Mouse (Mus musculus) myocyte (in vitro differentiated cells): ENCODE measurements around the gene Zfp445.

Experiments
- CEBPB ChIP-seq: IDR thresholded peaks from 2 replicates; pipeline ENCODE4 v1.6.1; 2011; ENCODE audit warnings: mild to moderate bottlenecking, moderate library complexity; ENCODE audit not compliant: poor library complexity, insufficient read depth, severe bottlenecking
- E2F4 ChIP-seq: IDR thresholded peaks from one replicate; pipeline ENCODE4 v1.6.1; 2011; ENCODE audit warnings: mild to moderate bottlenecking, control low read depth, moderate library complexity; ENCODE audit not compliant: insufficient read depth
- MAX ChIP-seq: IDR thresholded peaks from one replicate; pipeline ENCODE4 v1.6.1; 2011; ENCODE audit warnings: low read depth, mild to moderate bottlenecking, control low read depth
- MYOD1 ChIP-seq, 3 experiments: IDR thresholded peaks; one replicate each; pipeline ENCODE4 v1.6.1; 2011; ENCODE audit warnings: control low read depth in 2 of 3, low read depth in 2 of 3, mild to moderate bottlenecking in 2 of 3, moderate library complexity in 1 of 3; ENCODE audit not compliant: insufficient read length in 2 of 3, control insufficient read depth in 1 of 3
- POLR2A ChIP-seq: IDR thresholded peaks from one replicate; pipeline ENCODE4 v1.6.1; 2011; ENCODE audit warnings: low read depth, mild to moderate bottlenecking, control low read depth, moderate library complexity; ENCODE audit not compliant: insufficient read length
- TCF12 ChIP-seq: IDR thresholded peaks from one replicate; pipeline ENCODE4 v1.6.1; 2011; ENCODE audit warnings: mild to moderate bottlenecking, control low read depth; ENCODE audit not compliant: poor library complexity, insufficient read depth, severe bottlenecking
- TCF3 ChIP-seq: IDR thresholded peaks from one replicate; pipeline ENCODE4 v1.6.1; 2011; ENCODE audit warnings: low read depth, control low read depth; ENCODE audit not compliant: insufficient read length
- USF1 ChIP-seq: IDR thresholded peaks from one replicate; pipeline ENCODE4 v1.6.1; 2011; ENCODE audit warnings: low read depth, mild to moderate bottlenecking, control low read depth, moderate library complexity

- TF ChIP-seq E2F4 (no peak), MAX (no peak), CEBPB (no peak), POLR2A (no peak), USF1 (no peak), TCF12 (no peak), MYOD1 (IDR thresholded peaks at IDR 0.05; ENCODE audit: control insufficient read depth in 1 of 3, insufficient read length in 2 of 3, low read depth in 2 of 3) (no peak), TCF3 (no peak)
These were observed 386 bp upstream of the Zfp445 start for GRCm38 (mm10) chr9:122866192-122866591.
